ENCODE assay signal across 1 mouse cellular context in the genomic region with DNA sequence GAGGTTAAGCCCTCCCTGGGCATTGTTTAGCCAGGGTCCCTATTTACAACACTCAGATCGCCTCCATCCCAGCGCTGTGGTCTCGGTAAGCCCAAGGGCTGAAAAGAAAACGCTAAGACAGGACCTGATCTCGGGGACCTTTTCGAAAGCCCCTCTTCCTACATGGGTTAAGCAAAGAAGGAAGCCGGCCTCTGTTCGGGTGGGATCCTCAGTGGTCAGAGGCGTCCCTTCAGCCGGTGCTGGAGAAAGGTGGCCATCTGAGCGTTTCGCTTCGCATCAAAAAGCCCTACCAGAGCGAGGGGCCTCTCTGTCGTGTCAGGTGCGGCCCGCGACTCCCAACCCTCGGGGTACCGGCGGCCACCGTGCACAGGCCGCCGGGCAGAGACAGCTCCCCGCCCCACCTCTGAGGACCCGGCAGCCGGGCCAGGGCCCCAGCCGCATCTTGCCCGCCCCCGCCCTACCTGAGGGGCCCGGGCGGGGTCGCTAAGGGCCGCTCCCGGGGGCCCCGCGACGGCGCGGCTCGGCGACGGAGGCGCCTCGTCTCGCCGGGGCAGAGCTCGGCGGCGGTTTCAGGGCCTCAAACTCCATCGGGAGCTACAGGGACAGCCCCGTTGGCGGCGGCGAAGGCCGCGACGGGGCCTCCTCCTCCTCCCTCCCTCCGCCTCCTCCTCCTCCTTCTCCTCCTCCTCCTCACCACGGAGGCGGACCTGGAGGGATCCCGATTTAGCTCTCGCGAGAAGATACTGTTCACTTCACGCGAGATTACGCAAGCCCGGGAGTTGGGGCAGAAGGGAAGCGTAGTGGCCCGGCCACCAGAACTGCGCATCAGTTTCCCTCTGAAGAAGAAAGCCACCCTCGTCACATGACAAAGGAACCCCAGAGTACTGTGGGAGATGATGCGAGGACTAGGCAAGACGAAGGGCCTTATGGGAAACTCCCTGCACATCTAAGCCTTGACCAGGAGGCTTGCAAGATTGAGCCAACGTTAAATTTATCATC.
TF ChIP-seq lines count a peak whose summit lies in the region.

TSS of gene Rc3h2 (minus strand) at position 598 of the 999 bp plus-strand sequence.

TF ChIP-seq in CH12.LX, 34 proteins besides CTCF, POLR2A, EP300 and RAD21 (continued from another document):
- TF ChIP-seq MAZ (IDR thresholded peaks at IDR 0.05; ENCODE audit: low read depth, low read length): peak; percentile 85
- TF ChIP-seq BHLHE40 (IDR thresholded peaks at IDR 0.05; ENCODE audit: low read depth, low read length): peak; percentile 67; the same call in 1 of the 2 replicates
- peak; percentile 76 for TF ChIP-seq TBP (conservative IDR thresholded peaks at IDR 0.05; ENCODE audit: low read depth, low read length)
- peak; percentile 75; the same call in 1 of the 2 replicates for TF ChIP-seq UBTF (IDR thresholded peaks at IDR 0.05; ENCODE audit: low read depth, low read length)
- no peak for TF ChIP-seq PAX5 (IDR thresholded peaks at IDR 0.05; ENCODE audit: low read length)
- no peak for TF ChIP-seq ZC3H11A (IDR thresholded peaks at IDR 0.05; ENCODE audit: low read depth, low read length)
- peak; percentile 38; the same call in 1 of the 2 replicates for TF ChIP-seq MXI1 (IDR thresholded peaks at IDR 0.05; ENCODE audit: low read depth, low read length)
- peak; percentile 91 for TF ChIP-seq ZMIZ1 (IDR thresholded peaks at IDR 0.05; ENCODE audit: low read depth, low read length)
- TF ChIP-seq TCF12 (IDR thresholded peaks at IDR 0.05; ENCODE audit: low read depth, low read length): peak; percentile 65
- peak; percentile 67; the same call in 1 of the 2 replicates for TF ChIP-seq KAT2A (IDR thresholded peaks at IDR 0.05; ENCODE audit: insufficient replicate concordance, low read length)
- TF ChIP-seq MEF2A (IDR thresholded peaks at IDR 0.05; ENCODE audit: borderline replicate concordance, low read depth, low read length): peak; percentile 74; the same call in 1 of the 2 replicates
- TF ChIP-seq NELFE (IDR thresholded peaks at IDR 0.05; ENCODE audit: low read depth, low read length): peak; percentile 81
- TF ChIP-seq USF2 (conservative IDR thresholded peaks at IDR 0.05; ENCODE audit: low read depth, low read length): peak; percentile 82
- 0 out of 2 replicates have a peak, but pooled peaks have one; percentile 38 for TF ChIP-seq ETS1 (conservative IDR thresholded peaks at IDR 0.05; ENCODE audit: low read depth, low read length)
